Mouse (Mus musculus): ENCODE data around the gene Vps33b. TPM values are rescaled to one million over a fixed set of nuclear protein-coding genes. Genes with fewer than 3 reads are reported as not detected.

The Vps33b gene
- polyA plus RNA-seq, 1 experiment from 2014 or later, result 11.1 TPM

GRCm38 (mm10) chr7:80244851-80245250 lies 24.6 kb upstream of the Vps33b start:
- H3K4me1 ChIP-seq (replicated peaks), result peaks cover 5% of the 10 kb centered on the region; the same call in 1 of the 2 replicates
- no peak overlapping the region for H3K4me2 ChIP-seq
- no peak overlapping the region for H3K9ac ChIP-seq
- 86% methylated on average over 4 of the region's 4 CpGs for WGBS
- H3K27ac ChIP-seq (ENCODE audit: poor library complexity, severe bottlenecking), result no peak overlapping the region
- no peaks in the 10 kb centered on the region for H3K27me3 ChIP-seq (replicated peaks)
- no peak overlapping the region for H3K4me3 ChIP-seq
- H3K9me3 ChIP-seq (replicated peaks), result no peaks in the 10 kb centered on the region
- no peak for ATAC-seq (ENCODE audit: insufficient number of reproducible peaks, low FRiP score)
- H3K36me3 ChIP-seq, result peaks cover 10% of the 10 kb centered on the region

GRCm38 (mm10) chr7:80246148-80246721 lies 23.2 kb upstream of the Vps33b start, which contains the start of gene Ttll13:
Ttll13 (plus strand) TSS chr7:80246376.
- H3K4me3 ChIP-seq, result peak within 1 kb of the TSS; percentile 70
- under 1% methylated on average over 48 of the region's 48 CpGs for WGBS

GRCm38 (mm10) chr7:80246859-80247258 lies 22.6 kb upstream of the Vps33b start:
- WGBS, result 21% methylated on average over 7 of the region's 7 CpGs
- Histone ChIP-seq H3K4me3 (peak overlapping the region; percentile 70), H3K4me2 (peak overlapping the region; percentile 76), H3K27me3 (replicated peaks) (no peaks in the 10 kb centered on the region), H3K4me1 (replicated peaks) (peaks cover 5% of the 10 kb centered on the region; the same call in 1 of the 2 replicates), H3K9ac (no peak overlapping the region), H3K27ac (ENCODE audit: poor library complexity, severe bottlenecking) (peak overlapping the region; percentile 84), H3K36me3 (no peaks in the 10 kb centered on the region), H3K9me3 (replicated peaks) (no peaks in the 10 kb centered on the region)
- ATAC-seq (ENCODE audit: insufficient number of reproducible peaks, low FRiP score), result 0 out of 2 replicates have a peak, but pooled peaks have one; percentile 20

More at GRCm38 (mm10) chr7:80246148-80246721, 23.2 kb upstream of the Vps33b start, which contains the start of gene Ttll13:
- H3K36me3 ChIP-seq, result 0 out of 2 replicates have a peak, but pooled peaks cover 2% of the 10 kb centered on the region
- H3K4me1 ChIP-seq (replicated peaks), result peaks cover 5% of the 10 kb centered on the region; the same call in 1 of the 2 replicates
- peak within 1 kb of the TSS; percentile 82 for H3K9ac ChIP-seq
- peak; percentile 99 for ATAC-seq (ENCODE audit: insufficient number of reproducible peaks, low FRiP score)
- peak within 1 kb of the TSS; percentile 76 for H3K4me2 ChIP-seq
- peak within 1 kb of the TSS; percentile 84 for H3K27ac ChIP-seq (ENCODE audit: poor library complexity, severe bottlenecking)
- H3K9me3 ChIP-seq (replicated peaks), result no peaks in the 10 kb centered on the region
- no peaks in the 10 kb centered on the region for H3K27me3 ChIP-seq (replicated peaks)

GRCm38 (mm10) chr7:80252437-80252836 lies 17.0 kb upstream of the Vps33b start:
- ATAC-seq (ENCODE audit: insufficient number of reproducible peaks, low FRiP score), result no peak
- no peak overlapping the region for H3K4me3 ChIP-seq
- H3K27me3 ChIP-seq (replicated peaks), result peaks cover 19% of the 10 kb centered on the region; the same call in 1 of the 2 replicates
- H3K9ac ChIP-seq, result no peak overlapping the region
- no peak overlapping the region for H3K4me2 ChIP-seq
- no peak overlapping the region for H3K27ac ChIP-seq (ENCODE audit: poor library complexity, severe bottlenecking)
- no peaks in the 10 kb centered on the region for H3K4me1 ChIP-seq (replicated peaks)
- H3K9me3 ChIP-seq (replicated peaks), result no peaks in the 10 kb centered on the region
- H3K36me3 ChIP-seq, result no peaks in the 10 kb centered on the region
- WGBS, result 76% methylated on average over 7 of the region's 7 CpGs

- Histone ChIP-seq H3K4me1 (replicated peaks) (no peaks in the 10 kb centered on the region), H3K4me3 (no peak overlapping the region), H3K36me3 (no peaks in the 10 kb centered on the region), H3K9me3 (replicated peaks) (no peaks in the 10 kb centered on the region), H3K4me2 (no peak overlapping the region), H3K9ac (no peak overlapping the region), H3K27ac (ENCODE audit: poor library complexity, severe bottlenecking) (no peak overlapping the region), H3K27me3 (replicated peaks) (peaks cover 22% of the 10 kb centered on the region; the same call in 1 of the 2 replicates)
- ATAC-seq (ENCODE audit: insufficient number of reproducible peaks, low FRiP score), result no peak
- WGBS, result 63% methylated on average over 11 of the region's 11 CpGs
Measured at GRCm38 (mm10) chr7:80252886-80253285, 16.6 kb upstream of the Vps33b start.

- H3K27ac ChIP-seq (ENCODE audit: poor library complexity, severe bottlenecking), result no peak overlapping the region
- H3K4me3 ChIP-seq, result no peak overlapping the region
- H3K9me3 ChIP-seq (replicated peaks), result no peaks in the 10 kb centered on the region
- no peaks in the 10 kb centered on the region for H3K4me1 ChIP-seq (replicated peaks)
- no peak for ATAC-seq (ENCODE audit: insufficient number of reproducible peaks, low FRiP score)
- 60% methylated on average over 2 of the region's 2 CpGs for WGBS
- H3K27me3 ChIP-seq (replicated peaks), result peaks cover 45% of the 10 kb centered on the region
- H3K36me3 ChIP-seq, result no peaks in the 10 kb centered on the region
- H3K4me2 ChIP-seq, result no peak overlapping the region
- H3K9ac ChIP-seq, result no peak overlapping the region
Measured at GRCm38 (mm10) chr7:80255981-80256380, 13.5 kb upstream of the Vps33b start.

GRCm38 (mm10) chr7:80257706-80258105 lies 11.7 kb upstream of the Vps33b start:
- no peak overlapping the region for H3K4me2 ChIP-seq
- H3K27ac ChIP-seq (ENCODE audit: poor library complexity, severe bottlenecking), result no peak overlapping the region
- peaks cover 45% of the 10 kb centered on the region for H3K27me3 ChIP-seq (replicated peaks)
- H3K36me3 ChIP-seq, result no peaks in the 10 kb centered on the region
- no peaks in the 10 kb centered on the region for H3K9me3 ChIP-seq (replicated peaks)
- H3K9ac ChIP-seq, result no peak overlapping the region
- no peak for ATAC-seq (ENCODE audit: insufficient number of reproducible peaks, low FRiP score)
- no peak overlapping the region for H3K4me3 ChIP-seq
- peaks cover 8% of the 10 kb centered on the region for H3K4me1 ChIP-seq (replicated peaks)
- 51% methylated on average over 2 of the region's 2 CpGs for WGBS

- Histone ChIP-seq H3K4me1 (replicated peaks) (peaks cover 8% of the 10 kb centered on the region), H3K4me2 (peak within 1 kb of the TSS; percentile 91), H3K9me3 (replicated peaks) (no peaks in the 10 kb centered on the region), H3K27me3 (replicated peaks) (peaks cover 36% of the 10 kb centered on the region), H3K27ac (ENCODE audit: poor library complexity, severe bottlenecking) (peak within 1 kb of the TSS; percentile 56), H3K4me3 (peak within 1 kb of the TSS; percentile 65), H3K9ac (peak within 1 kb of the TSS; percentile 80), H3K36me3 (peaks cover 18% of the 10 kb centered on the region)
- ATAC-seq (ENCODE audit: insufficient number of reproducible peaks, low FRiP score), result peak; percentile 89
- WGBS, result 25% methylated on average over 40 of the region's 40 CpGs
Measured at GRCm38 (mm10) chr7:80260625-80261371, 8.7 kb upstream of the Vps33b start, which contains the start of gene Ngrn. Ngrn (plus strand) TSS chr7:80261215.

GRCm38 (mm10) chr7:80261372-80261990 lies 8.0 kb upstream of the Vps33b start:
- peaks cover 8% of the 10 kb centered on the region for H3K4me1 ChIP-seq (replicated peaks)
- H3K36me3 ChIP-seq, result peaks cover 24% of the 10 kb centered on the region
- no peaks in the 10 kb centered on the region for H3K9me3 ChIP-seq (replicated peaks)
- H3K9ac ChIP-seq, result peak overlapping the region; percentile 80
- peak overlapping the region; percentile 56 for H3K27ac ChIP-seq (ENCODE audit: poor library complexity, severe bottlenecking)
- H3K27me3 ChIP-seq (replicated peaks), result peaks cover 35% of the 10 kb centered on the region
- 1% methylated on average over 32 of the region's 32 CpGs for WGBS
- peak overlapping the region; percentile 91 for H3K4me2 ChIP-seq
- peak overlapping the region; percentile 65 for H3K4me3 ChIP-seq
- ATAC-seq (ENCODE audit: insufficient number of reproducible peaks, low FRiP score), result peak; percentile 62

- 92% methylated on average over 12 of the region's 12 CpGs for WGBS
- Histone ChIP-seq H3K4me1 (replicated peaks) (peaks cover 15% of the 10 kb centered on the region), H3K27me3 (replicated peaks) (peaks cover 6% of the 10 kb centered on the region), H3K4me3 (no peak overlapping the region), H3K4me2 (no peak overlapping the region), H3K9ac (no peak overlapping the region), H3K36me3 (peaks cover 31% of the 10 kb centered on the region), H3K27ac (ENCODE audit: poor library complexity, severe bottlenecking) (no peak overlapping the region), H3K9me3 (replicated peaks) (no peaks in the 10 kb centered on the region)
- ATAC-seq (ENCODE audit: insufficient number of reproducible peaks, low FRiP score), result no peak
Measured at GRCm38 (mm10) chr7:80264606-80265005, 4.8 kb upstream of the Vps33b start.

- H3K4me1 ChIP-seq (replicated peaks), result peaks cover 19% of the 10 kb centered on the region
- WGBS, result 70% methylated on average over 1 of the region's 1 CpGs
- no peak overlapping the region for H3K4me3 ChIP-seq
- no peak overlapping the region for H3K27ac ChIP-seq (ENCODE audit: poor library complexity, severe bottlenecking)
- no peak for ATAC-seq (ENCODE audit: insufficient number of reproducible peaks, low FRiP score)
- no peak overlapping the region for H3K9ac ChIP-seq
- peaks cover 33% of the 10 kb centered on the region for H3K36me3 ChIP-seq
- H3K9me3 ChIP-seq (replicated peaks), result no peaks in the 10 kb centered on the region
- H3K27me3 ChIP-seq (replicated peaks), result no peaks in the 10 kb centered on the region
- H3K4me2 ChIP-seq, result no peak overlapping the region
Measured at GRCm38 (mm10) chr7:80267764-80268163, 1.7 kb upstream of the Vps33b start.

Data from heart, embryonic 12.5 days (tissue).